Mouse (Mus musculus) thymus, postnatal 0 days (tissue): ENCODE results near the gene Ranbp17. TPM values are rescaled to one million over a fixed set of nuclear protein-coding genes. Genes with fewer than 3 reads are reported as not detected.

Experiments used
- DNase-seq: peaks from one replicate; pipeline ENCODE4 v3.0.0-alpha.2; 2015; ENCODE audit warnings: low spot score
- polyA plus RNA-seq: library from polyadenylated mRNA; unstranded; fragments of >200 nt; fragmentation: Nextera tagmentation; extraction: Ambion mirVana; gene quantifications from 2 replicates; pipeline ENCODE4 v1.2.1, GENCODE M21; 2015

Gene Ranbp17
- polyA plus RNA-seq, 1 experiment from 2014 or later = 2.0 TPM

- DNase-seq = no peak
Measured at GRCm38 (mm10) chr11:33274294-33274693, 239.3 kb downstream of the Ranbp17 start.

GRCm38 (mm10) chr11:33240295-33240694 is 273.3 kb downstream of the Ranbp17 start:
- DNase-seq = no peak

GRCm38 (mm10) chr11:33234134-33234533 is 279.4 kb downstream of the Ranbp17 start:
- no peak for DNase-seq

- DNase-seq = no peak
Measured at GRCm38 (mm10) chr11:33232056-33232455, 281.5 kb downstream of the Ranbp17 start.

- DNase-seq = no peak
Measured at GRCm38 (mm10) chr11:33228186-33228585, 285.4 kb downstream of the Ranbp17 start.

- DNase-seq = no peak
Measured at GRCm38 (mm10) chr11:33226516-33226915, 287.0 kb downstream of the Ranbp17 start.

- no peak for DNase-seq
Measured at GRCm38 (mm10) chr11:33221566-33222365, 291.8 kb downstream of the Ranbp17 start.

GRCm38 (mm10) chr11:33220763-33221162 is 292.8 kb downstream of the Ranbp17 start:
- no peak for DNase-seq

- DNase-seq = no peak
Measured at GRCm38 (mm10) chr11:33217384-33218079, 296.0 kb downstream of the Ranbp17 start.

GRCm38 (mm10) chr11:33207411-33207810 is 306.1 kb downstream of the Ranbp17 start:
- DNase-seq = no peak

GRCm38 (mm10) chr11:33204966-33205365 is 308.6 kb downstream of the Ranbp17 start:
- DNase-seq = no peak

GRCm38 (mm10) chr11:33204329-33204705 is 309.2 kb downstream of the Ranbp17 start:
- no peak for DNase-seq

GRCm38 (mm10) chr11:33203383-33204328 is 309.9 kb downstream of the Ranbp17 start, which contains the start of gene Tlx3:
Gene Tlx3 (minus strand): TSS chr11:33203589.
- DNase-seq = no peak

GRCm38 (mm10) chr11:33202972-33203371 is 310.6 kb downstream of the Ranbp17 start:
- no peak for DNase-seq

GRCm38 (mm10) chr11:33202296-33202695 is 311.2 kb downstream of the Ranbp17 start:
- DNase-seq = no peak

GRCm38 (mm10) chr11:33201626-33202010 is 311.9 kb downstream of the Ranbp17 start:
- no peak for DNase-seq

- DNase-seq = peak; percentile 29
Measured at GRCm38 (mm10) chr11:33200764-33201625, 312.6 kb downstream of the Ranbp17 start.

- no peak for DNase-seq
Measured at GRCm38 (mm10) chr11:33199906-33200763, 313.4 kb downstream of the Ranbp17 start.

- no peak for DNase-seq
Measured at GRCm38 (mm10) chr11:33199117-33199514, 314.4 kb downstream of the Ranbp17 start.
